Mouse (Mus musculus) ZHBTc4 (cell line): ENCODE measurements around the gene Shld2.

ENCODE experiments used
- DNase-seq: peaks from one replicate; pipeline ENCODE4 v3.0.0-alpha.2; 2011; ENCODE audit warnings: low read depth, low spot score

Shld2 gene

GRCm38 (mm10) chr14:34221416-34222077 is 88.7 kb downstream of the Shld2 start:
- DNase-seq, result no peak

- DNase-seq, result no peak
Observed at GRCm38 (mm10) chr14:34220426-34220825, 89.9 kb downstream of the Shld2 start.

GRCm38 (mm10) chr14:34219786-34220198 is 90.5 kb downstream of the Shld2 start:
- DNase-seq, result peak; percentile 42

- no peak for DNase-seq
Observed at GRCm38 (mm10) chr14:34219295-34219694, 91.0 kb downstream of the Shld2 start, which contains the start of gene Syt15. Gene Syt15, plus strand, starts transcription at chr14:34219595.

- no peak for DNase-seq
Observed at GRCm38 (mm10) chr14:34215451-34216127, 94.7 kb downstream of the Shld2 start.

- DNase-seq, result peak; percentile 25
Observed at GRCm38 (mm10) chr14:34209942-34210341, 100.4 kb downstream of the Shld2 start.

- no peak for DNase-seq
Observed at GRCm38 (mm10) chr14:34209080-34209479, 101.2 kb downstream of the Shld2 start.

- peak; percentile 56 for DNase-seq
Observed at GRCm38 (mm10) chr14:34208651-34209050, 101.6 kb downstream of the Shld2 start.

- no peak for DNase-seq
Observed at GRCm38 (mm10) chr14:34207996-34208395, 102.3 kb downstream of the Shld2 start.

- peak; percentile 62 for DNase-seq
Observed at GRCm38 (mm10) chr14:34201231-34202035, 108.9 kb downstream of the Shld2 start, which contains the start of gene Gprin2. Gene Gprin2, minus strand, starts transcription at chr14:34201653.

- DNase-seq, result peak; percentile 79
Observed at GRCm38 (mm10) chr14:34200738-34201230, 109.5 kb downstream of the Shld2 start.

- DNase-seq, result no peak
Observed at GRCm38 (mm10) chr14:34196706-34197105, 113.6 kb downstream of the Shld2 start.

- peak; percentile 21 for DNase-seq
Observed at GRCm38 (mm10) chr14:34195466-34195865, 114.8 kb downstream of the Shld2 start.

- DNase-seq, result no peak
Observed at GRCm38 (mm10) chr14:34193879-34194278, 116.4 kb downstream of the Shld2 start.

GRCm38 (mm10) chr14:34190361-34190760 is 119.9 kb downstream of the Shld2 start:
- DNase-seq, result peak; percentile 73

GRCm38 (mm10) chr14:34188629-34189028 is 121.7 kb downstream of the Shld2 start:
- peak; percentile 94 for DNase-seq
